Mouse (Mus musculus) forebrain, embryonic 11.5 days (tissue): Measurements from ENCODE around the gene Dip2c. TPM values are rescaled to one million over a fixed set of nuclear protein-coding genes. Genes with fewer than 3 reads are reported as not detected.

Source experiments
- ATAC-seq: fragments of 200-750 bp; cut with Nextera tagmentation; replicated peaks from 2 replicates; pipeline ENCODE4 v1.8.0; 2017; ENCODE audit warnings: moderate TSS enrichment; ENCODE audit not compliant: low FRiP score
- DNase-seq: peaks from one replicate; pipeline ENCODE4 v3.0.0-alpha.2; 2017; ENCODE audit warnings: low spot score
- H3K27ac ChIP-seq: fragments of 300-500 bp; sonication (generic); 2 replicates; pipeline ENCODE4 v1.5.1; 2014; ENCODE audit warnings: low read depth, low read length
- H3K27me3 ChIP-seq: fragments of 300-500 bp; sonication (generic); 2 replicates; pipeline ENCODE4 v1.6.1; 2014; ENCODE audit warnings: mild to moderate bottlenecking, low read length, mixed read lengths; ENCODE audit not compliant: control insufficient read depth, insufficient read depth
- H3K36me3 ChIP-seq: fragments of 300-500 bp; sonication (generic); 2 replicates; pipeline ENCODE4 v1.6.1; 2014; ENCODE audit warnings: mild to moderate bottlenecking, low read length, moderate library complexity, mixed read lengths; ENCODE audit not compliant: control insufficient read depth, insufficient read depth
- H3K4me1 ChIP-seq: fragments of 300-500 bp; sonication (generic); replicated peaks from 2 replicates; pipeline ENCODE4 v1.6.1; 2014; ENCODE audit warnings: low read length, mixed read lengths; ENCODE audit not compliant: control insufficient read depth, insufficient read depth
- H3K4me2 ChIP-seq: fragments of 300-500 bp; sonication (generic); 2 replicates; pipeline ENCODE4 v1.6.1; 2014; ENCODE audit warnings: low read depth, mild to moderate bottlenecking, low read length, moderate library complexity, mixed read lengths; ENCODE audit not compliant: severe bottlenecking
- H3K4me3 ChIP-seq: fragments of 300-500 bp; sonication (generic); 2 replicates; pipeline ENCODE4 v1.5.1; 2014; ENCODE audit warnings: low read depth, low read length
- H3K9ac ChIP-seq: fragments of 300-500 bp; sonication (generic); 2 replicates; pipeline ENCODE4 v1.6.1; 2014; ENCODE audit warnings: low read length
- H3K9me3 ChIP-seq: fragments of 300-500 bp; sonication (generic); 2 replicates; pipeline ENCODE4 v1.6.1; 2016; ENCODE audit warnings: low read length, mixed read lengths; ENCODE audit not compliant: control insufficient read depth
- WGBS: fragments of 180-500 bp; shearing (Covaris S2); extraction: QIAGEN DNeasy Blood & Tissue Kit; methylation state at CpG from one replicate; pipeline ENCODE4 v1.1.7; 2014; 5-methylcytosine and 5-hydroxymethylcytosine counted together
- polyA plus RNA-seq: library from polyadenylated mRNA; unstranded; fragments of >200 nt; fragmentation: Nextera tagmentation; extraction: Ambion mirVana; gene quantifications from 2 replicates; pipeline ENCODE4 v1.2.1, GENCODE M21; 2014

Gene Dip2c
- polyA plus RNA-seq, 1 experiment from 2014 or later = 9.0 TPM

- no peak overlapping the region for H3K27ac ChIP-seq
- no peaks in the 10 kb centered on the region for H3K4me1 ChIP-seq
- no peak for ATAC-seq
- no peaks in the 10 kb centered on the region for H3K36me3 ChIP-seq
- no peaks in the 10 kb centered on the region for H3K27me3 ChIP-seq
- no peak overlapping the region for H3K9ac ChIP-seq
- 91% methylated on average over 2 of the region's 2 CpGs for WGBS
- no peak overlapping the region for H3K4me2 ChIP-seq
- DNase-seq = no peak
- no peak overlapping the region for H3K4me3 ChIP-seq
- H3K9me3 ChIP-seq = peaks cover 2% of the 10 kb centered on the region; the same call in 1 of the 2 replicates
Observed at GRCm38 (mm10) chr13:9388017-9388416, 111.7 kb downstream of the Dip2c start.

GRCm38 (mm10) chr13:9389334-9389733 lies 113.0 kb downstream of the Dip2c start:
- Histone ChIP-seq H3K9me3 (peaks cover 2% of the 10 kb centered on the region; the same call in 1 of the 2 replicates), H3K27ac (no peak overlapping the region), H3K4me2 (no peak overlapping the region), H3K4me1 (no peaks in the 10 kb centered on the region), H3K36me3 (no peaks in the 10 kb centered on the region), H3K27me3 (no peaks in the 10 kb centered on the region), H3K4me3 (no peak overlapping the region), H3K9ac (no peak overlapping the region)
- ATAC-seq (no peak), DNase-seq (no peak)
- 79% methylated on average over 1 of the region's 1 CpGs for WGBS

- peaks cover 2% of the 10 kb centered on the region; the same call in 1 of the 2 replicates for H3K9me3 ChIP-seq
- no peaks in the 10 kb centered on the region for H3K36me3 ChIP-seq
- DNase-seq (no peak), ATAC-seq (no peak)
- no peak overlapping the region for H3K9ac ChIP-seq
- H3K27ac ChIP-seq = no peak overlapping the region
- no peaks in the 10 kb centered on the region for H3K27me3 ChIP-seq
- H3K4me2 ChIP-seq = no peak overlapping the region
- no peak overlapping the region for H3K4me3 ChIP-seq
- no peaks in the 10 kb centered on the region for H3K4me1 ChIP-seq
- WGBS = 63% methylated on average over 5 of the region's 5 CpGs
Observed at GRCm38 (mm10) chr13:9390204-9390804, 114.0 kb downstream of the Dip2c start.

- DNase-seq (no peak), ATAC-seq (no peak)
- Histone ChIP-seq H3K27ac (no peak overlapping the region), H3K4me2 (no peak overlapping the region), H3K4me1 (no peaks in the 10 kb centered on the region), H3K4me3 (no peak overlapping the region), H3K36me3 (no peaks in the 10 kb centered on the region), H3K9ac (no peak overlapping the region), H3K9me3 (no peaks in the 10 kb centered on the region), H3K27me3 (no peaks in the 10 kb centered on the region)
- WGBS = 91% methylated on average over 3 of the region's 3 CpGs
Observed at GRCm38 (mm10) chr13:9393470-9393869, 117.1 kb downstream of the Dip2c start.

- Histone ChIP-seq H3K27ac (no peak overlapping the region), H3K4me3 (no peak overlapping the region), H3K36me3 (no peaks in the 10 kb centered on the region), H3K9me3 (no peaks in the 10 kb centered on the region), H3K27me3 (no peaks in the 10 kb centered on the region), H3K4me2 (no peak overlapping the region), H3K4me1 (no peaks in the 10 kb centered on the region), H3K9ac (no peak overlapping the region)
- DNase-seq (no peak), ATAC-seq (no peak)
- 91% methylated on average over 1 of the region's 1 CpGs for WGBS
Observed at GRCm38 (mm10) chr13:9395286-9395685, 119.0 kb downstream of the Dip2c start.

- ATAC-seq (peak; percentile 86), DNase-seq (no peak)
- Histone ChIP-seq H3K9ac (no peak overlapping the region), H3K4me2 (no peak overlapping the region), H3K4me1 (no peaks in the 10 kb centered on the region), H3K27me3 (no peaks in the 10 kb centered on the region), H3K36me3 (no peaks in the 10 kb centered on the region), H3K9me3 (no peaks in the 10 kb centered on the region), H3K4me3 (no peak overlapping the region), H3K27ac (no peak overlapping the region)
- 17% methylated on average over 1 of the region's 1 CpGs for WGBS
Observed at GRCm38 (mm10) chr13:9398846-9399245, 122.5 kb downstream of the Dip2c start.

- whole genome bisulfite sequencing = 71% methylated on average over 1 of the region's 1 CpGs
- no peak overlapping the region for H3K9ac ChIP-seq
Observed at GRCm38 (mm10) chr13:9405399-9405798, 129.1 kb downstream of the Dip2c start.

GRCm38 (mm10) chr13:9408983-9409382 lies 132.7 kb downstream of the Dip2c start:
- DNase-seq = no peak
- 93% methylated on average over 4 of the region's 4 CpGs for WGBS
- H3K9me3 ChIP-seq = no peaks in the 10 kb centered on the region
- H3K9ac ChIP-seq = no peak overlapping the region
- H3K4me3 ChIP-seq = no peak overlapping the region
- no peak overlapping the region for H3K4me2 ChIP-seq
- no peaks in the 10 kb centered on the region for H3K27me3 ChIP-seq
- no peaks in the 10 kb centered on the region for H3K36me3 ChIP-seq
- no peaks in the 10 kb centered on the region; the same call in 1 of the 2 replicates for H3K4me1 ChIP-seq
- H3K27ac ChIP-seq = no peak overlapping the region
- ATAC-seq = no peak

More at GRCm38 (mm10) chr13:9405399-9405798, 129.1 kb downstream of the Dip2c start:
- Histone ChIP-seq H3K4me2 (no peak overlapping the region), H3K27ac (no peak overlapping the region), H3K9me3 (no peaks in the 10 kb centered on the region), H3K36me3 (no peaks in the 10 kb centered on the region), H3K4me1 (no peaks in the 10 kb centered on the region; the same call in 1 of the 2 replicates), H3K27me3 (no peaks in the 10 kb centered on the region), H3K4me3 (no peak overlapping the region)
- DNase-seq (no peak), ATAC-seq (no peak)

- H3K27ac ChIP-seq = no peak overlapping the region
- no peak for DNase-seq
- H3K27me3 ChIP-seq = no peaks in the 10 kb centered on the region
- no peak overlapping the region for H3K9ac ChIP-seq
- H3K36me3 ChIP-seq = no peaks in the 10 kb centered on the region
- H3K4me2 ChIP-seq = no peak overlapping the region
- no peaks in the 10 kb centered on the region for H3K4me1 ChIP-seq
- no peaks in the 10 kb centered on the region for H3K9me3 ChIP-seq
- WGBS = 95% methylated on average over 3 of the region's 3 CpGs
- ATAC-seq = no peak
- no peak overlapping the region for H3K4me3 ChIP-seq
Observed at GRCm38 (mm10) chr13:9418441-9418840, 142.1 kb downstream of the Dip2c start.
